Mouse (Mus musculus) heart, postnatal 0 days (tissue): ENCODE data around the gene 4933428G20Rik.
A peak's percentile ranks its signal among the peaks of the same experiment; 100 is the strongest.

Experiments used
- CTCF ChIP-seq: IDR thresholded peaks from 2 replicates; pipeline ENCODE4 v1.5.1; 2016; ENCODE audit warnings: antibody characterized with exemption, control low read depth, low read depth
- EP300 ChIP-seq: IDR thresholded peaks from 2 replicates; pipeline ENCODE4 v1.6.1; 2016; ENCODE audit warnings: antibody characterized with exemption, low read depth

GRCm38 (mm10) chr11:97536835-97537579 is 36.9 kb upstream of the 4933428G20Rik start:
- TF ChIP-seq CTCF: peak; percentile 16; the same call in 1 of the 2 replicates
- TF ChIP-seq EP300: no peak
